Mouse (Mus musculus) small intestine, adult 2 months (tissue): ENCODE measurements around the gene Catsperz. TPM values are rescaled to one million over a fixed set of nuclear protein-coding genes. Genes with fewer than 3 reads are reported as not detected.

Experiments used
- H3K27ac ChIP-seq: fragments of 200-500 bp; 2 replicates; pipeline ENCODE4 v1.5.1; 2012; ENCODE audit warnings: low read depth, low read length, control low read depth, inconsistent platforms; ENCODE audit not compliant: insufficient read depth
- H3K27me3 ChIP-seq: fragments of 200-500 bp; 2 replicates; pipeline ENCODE4 v1.6.1; 2012; ENCODE audit warnings: mild to moderate bottlenecking, moderate library complexity, low read length, inconsistent platforms; ENCODE audit not compliant: control insufficient read depth, insufficient read depth
- H3K36me3 ChIP-seq: fragments of 200-500 bp; 2 replicates; pipeline ENCODE4 v1.6.1; 2012; ENCODE audit warnings: mild to moderate bottlenecking, low read length, control low read depth, inconsistent platforms; ENCODE audit not compliant: control insufficient read depth, insufficient read depth
- H3K4me1 ChIP-seq: fragments of 200-500 bp; 2 replicates; pipeline ENCODE4 v1.6.1; 2012; ENCODE audit warnings: low read length, inconsistent platforms, mixed read lengths; ENCODE audit not compliant: control insufficient read depth, insufficient read depth, insufficient read length
- H3K4me3 ChIP-seq: fragments of 200-500 bp; 2 replicates; pipeline ENCODE4 v1.5.1; 2012; ENCODE audit warnings: low read depth, mild to moderate bottlenecking, control low read depth, inconsistent platforms, low read length, moderate library complexity
- CTCF ChIP-seq: fragments of 200-500 bp; IDR thresholded peaks from 2 replicates; pipeline ENCODE4 v1.5.1; 2012; ENCODE audit warnings: low read depth, mild to moderate bottlenecking, control low read depth, inconsistent platforms, low read length, moderate library complexity, mixed read lengths; ENCODE audit not compliant: insufficient replicate concordance, insufficient read length; ENCODE audit errors: extremely low read depth
- POLR2A ChIP-seq: fragments of 200-500 bp; IDR thresholded peaks from 2 replicates; pipeline ENCODE4 v1.6.1; 2012; ENCODE audit warnings: low read depth, mild to moderate bottlenecking, control low read depth, inconsistent platforms, low read length, moderate library complexity
- WGBS: fragments of 180-500 bp; shearing (Covaris S2); methylation state at CpG from one replicate; pipeline ENCODE4 v1.1.7; 2018; 5-methylcytosine and 5-hydroxymethylcytosine counted together
- polyA plus RNA-seq: library from polyadenylated mRNA; depleted of rRNA; stranded (reverse); fragments of >200 nt; gene quantifications from 2 replicates; pipeline ENCODE4 v1.2.3, GENCODE M21; 2012

The Catsperz gene
- polyA plus RNA-seq, 1 experiment: not detected

DNA sequence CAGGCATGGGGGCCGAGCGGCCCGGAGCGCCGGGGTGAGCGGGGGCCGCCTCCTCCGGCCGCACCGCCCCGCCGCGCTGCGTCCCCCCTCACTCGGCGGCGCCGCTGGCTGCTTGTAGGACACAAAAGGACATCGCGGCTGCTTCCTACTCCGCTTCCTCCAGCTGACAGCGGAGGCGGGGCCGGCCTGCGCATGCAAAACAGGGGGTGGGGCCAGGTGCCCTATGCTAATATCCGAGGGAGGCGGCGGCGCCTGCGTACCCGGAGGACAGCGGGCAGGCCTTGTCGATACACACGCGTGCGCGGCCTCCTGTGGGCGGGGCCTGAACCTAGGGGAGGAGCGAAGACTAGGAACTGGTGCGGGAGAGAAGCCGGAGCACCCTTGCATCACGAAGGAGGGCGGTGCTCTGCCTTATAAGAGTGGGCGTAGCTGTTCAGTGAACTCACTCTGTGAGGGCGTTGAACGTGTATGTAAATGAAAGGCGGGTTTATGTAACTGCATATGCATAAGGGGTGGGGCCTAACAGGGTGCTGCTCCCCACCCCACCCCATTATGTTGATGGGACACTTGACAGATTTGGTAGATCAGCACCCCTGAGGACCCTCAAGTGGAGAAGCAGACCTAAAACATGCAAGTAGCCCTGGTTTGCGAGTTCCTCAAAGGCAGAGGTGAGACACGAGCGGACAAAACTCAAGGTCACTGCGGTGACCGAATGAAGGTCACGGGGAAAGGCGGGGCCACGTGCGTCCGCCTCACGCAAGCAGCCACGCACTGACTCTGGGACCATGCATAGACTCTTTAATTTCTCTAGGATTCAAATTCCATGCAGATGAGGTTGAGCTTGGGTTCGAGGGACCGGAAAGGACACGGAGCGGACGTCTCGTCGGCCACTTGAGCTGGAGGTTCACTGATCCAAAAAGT lies 3.3 kb downstream of the Catsperz start, which contains the start of gene Esrra:
TSS of gene Esrra (minus strand) at position 167 of the 921 bp plus-strand sequence.
- WGBS: under 1% methylated on average over 65 of the region's 66 CpGs
- peaks cover 21% of the 10 kb centered on the region for H3K4me1 ChIP-seq
- H3K4me3 ChIP-seq: peak within 1 kb of the TSS; percentile 84
- no peak for TF ChIP-seq CTCF
- peak; percentile 97 for TF ChIP-seq POLR2A
- peak within 1 kb of the TSS; percentile 94 for H3K27ac ChIP-seq
- H3K27me3 ChIP-seq: peaks cover 24% of the 10 kb centered on the region
- H3K36me3 ChIP-seq: peaks cover 11% of the 10 kb centered on the region

DNA sequence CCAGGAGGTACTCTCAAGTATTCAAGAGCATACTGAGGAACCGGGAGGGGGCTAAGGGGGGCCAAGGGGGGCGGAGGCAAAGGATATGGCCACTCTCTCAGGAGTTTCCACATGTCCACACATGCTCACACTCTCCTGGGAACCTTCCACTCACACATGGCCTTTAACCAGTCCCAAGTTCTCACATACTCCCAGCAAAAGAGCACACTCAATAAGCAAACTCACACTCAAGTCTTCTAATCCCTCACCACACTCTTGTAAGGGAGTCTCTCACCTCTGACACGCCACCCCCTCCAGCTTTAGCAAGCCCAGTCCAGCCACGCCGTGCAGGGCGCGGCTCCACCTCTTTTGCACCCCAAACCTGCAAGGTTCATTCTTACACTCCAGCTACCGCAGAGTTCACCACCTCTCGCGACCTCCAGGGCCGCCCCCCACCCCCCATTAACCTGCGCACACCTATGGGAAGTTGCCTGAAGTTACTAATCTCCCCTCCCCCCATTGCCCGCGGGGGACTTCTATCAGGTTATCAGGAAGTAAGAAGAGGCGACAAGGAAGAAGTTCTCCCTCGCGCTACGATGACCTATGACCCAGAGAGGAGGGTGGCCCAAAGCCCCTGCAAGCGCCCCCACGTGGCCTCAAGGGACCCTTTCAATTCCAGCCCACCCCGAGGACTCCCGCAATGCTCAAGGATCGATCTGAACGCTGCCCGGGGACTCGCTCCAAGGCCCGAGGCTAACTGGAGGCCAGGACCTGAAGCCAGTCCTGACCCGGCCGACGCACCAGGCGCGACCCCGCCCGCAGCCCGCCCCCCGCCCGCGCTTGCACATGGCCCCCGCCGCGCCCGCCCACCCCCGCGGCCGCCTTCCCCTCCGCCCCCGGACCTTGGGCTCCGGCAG lies 4.2 kb downstream of the Catsperz start:
- under 1% methylated on average over 48 of the region's 48 CpGs for WGBS
- no peak for TF ChIP-seq POLR2A
- peaks cover 25% of the 10 kb centered on the region for H3K4me1 ChIP-seq
- peaks cover 15% of the 10 kb centered on the region for H3K27me3 ChIP-seq
- peak overlapping the region; percentile 84 for H3K4me3 ChIP-seq
- H3K27ac ChIP-seq: peak overlapping the region; percentile 94
- peaks cover 19% of the 10 kb centered on the region for H3K36me3 ChIP-seq

DNA sequence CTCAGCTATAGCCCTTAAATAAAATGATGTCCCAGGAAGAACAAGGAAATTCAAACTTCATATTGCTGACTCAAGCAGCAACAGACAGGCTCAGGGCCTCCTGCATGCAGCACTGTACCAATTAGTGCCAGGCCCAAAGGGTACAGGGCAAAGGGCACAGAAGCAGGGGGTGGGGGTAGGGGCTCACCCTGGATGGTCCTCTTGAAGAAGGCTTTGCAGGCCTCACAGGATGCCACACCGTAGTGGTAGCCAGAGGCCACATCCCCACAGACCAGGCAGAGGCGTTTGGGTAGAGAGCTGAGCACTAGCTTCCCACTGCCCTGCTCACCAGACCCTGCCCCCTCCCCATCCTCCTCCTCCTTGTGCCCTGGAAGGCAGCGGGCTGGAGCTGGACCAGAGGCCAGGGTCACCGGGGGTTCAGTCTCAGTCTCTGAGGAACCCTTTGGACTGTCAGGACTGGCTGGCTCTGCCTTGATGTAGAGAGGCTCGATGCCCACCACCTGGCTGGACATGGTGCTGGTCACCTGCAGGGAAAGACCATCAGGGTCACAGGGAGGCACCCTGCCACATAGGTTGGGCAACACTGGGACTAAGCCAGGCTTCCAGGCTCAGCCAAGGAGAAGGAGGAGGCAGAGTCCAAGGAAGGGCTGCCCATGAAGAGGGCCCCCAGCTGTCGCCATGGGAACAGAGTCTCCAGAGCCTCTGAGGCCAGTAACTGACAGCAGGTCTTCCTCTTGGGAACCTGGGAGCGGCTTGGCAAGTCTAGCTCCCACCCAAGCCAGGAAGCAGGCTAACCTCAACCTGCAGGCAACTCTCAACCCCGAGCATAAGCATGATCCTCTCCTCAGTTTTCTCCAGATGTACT lies 5.1 kb downstream of the Catsperz start:
- Histone ChIP-seq H3K27me3 (peaks cover 6% of the 10 kb centered on the region), H3K4me3 (peak overlapping the region; percentile 84), H3K27ac (peak overlapping the region; percentile 79), H3K4me1 (peaks cover 25% of the 10 kb centered on the region), H3K36me3 (peaks cover 19% of the 10 kb centered on the region)
- WGBS: 13% methylated on average over 8 of the region's 8 CpGs
- TF ChIP-seq POLR2A: peak; percentile 22; the same call in 1 of the 2 replicates
- TF ChIP-seq CTCF: no peak

DNA sequence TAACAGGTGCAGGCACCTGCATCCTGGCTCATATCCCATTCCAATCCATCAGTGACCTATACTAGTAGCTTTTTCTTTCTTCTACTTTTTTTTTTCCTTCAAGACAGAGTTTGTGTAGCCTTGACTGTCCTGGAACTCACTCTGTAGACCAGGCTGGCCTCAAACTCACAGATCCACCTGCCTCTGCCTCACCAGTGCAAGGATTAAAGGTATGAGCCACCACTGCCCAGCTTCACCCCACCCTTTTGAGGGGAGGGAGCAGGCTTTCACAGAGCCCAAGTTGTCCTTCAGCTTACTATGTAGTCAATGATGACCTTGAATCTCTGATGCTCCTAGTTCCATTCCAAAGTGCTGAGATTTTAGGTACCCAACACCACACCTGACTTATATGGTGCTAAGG lies 5.7 kb downstream of the Catsperz start:
- no peak for TF ChIP-seq CTCF
- no peak for TF ChIP-seq POLR2A
- Histone ChIP-seq H3K27me3 (no peaks in the 10 kb centered on the region), H3K4me1 (peaks cover 18% of the 10 kb centered on the region), H3K4me3 (peak overlapping the region; percentile 37), H3K27ac (peak overlapping the region; percentile 79), H3K36me3 (peaks cover 22% of the 10 kb centered on the region)

DNA sequence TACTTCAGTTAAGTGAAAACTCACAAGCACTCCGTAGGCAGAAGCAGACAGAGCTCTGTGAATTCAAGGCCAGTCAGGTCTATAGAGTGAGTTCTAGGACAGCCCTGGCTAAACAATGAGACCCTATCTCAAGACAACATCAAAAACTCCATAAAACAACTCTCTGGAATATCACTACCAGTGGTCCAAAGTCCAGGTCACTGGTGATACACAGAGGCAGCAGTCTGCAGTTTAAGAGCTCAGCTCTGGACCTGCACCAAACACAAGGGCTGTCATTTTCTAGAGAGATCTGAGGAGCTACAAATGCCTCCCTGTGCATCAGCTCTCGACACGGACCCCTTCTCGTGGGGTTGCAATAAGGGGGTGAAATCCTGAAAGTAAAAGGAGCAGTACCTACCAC lies 6.9 kb downstream of the Catsperz start:
- Histone ChIP-seq H3K4me3 (no peak overlapping the region), H3K27ac (peak overlapping the region; percentile 73), H3K4me1 (peaks cover 18% of the 10 kb centered on the region), H3K27me3 (no peaks in the 10 kb centered on the region), H3K36me3 (peaks cover 33% of the 10 kb centered on the region)
- no peak; the same call in 1 of the 2 replicates for TF ChIP-seq POLR2A
- TF ChIP-seq CTCF: no peak
- 29% methylated on average over 4 of the region's 4 CpGs for WGBS

DNA sequence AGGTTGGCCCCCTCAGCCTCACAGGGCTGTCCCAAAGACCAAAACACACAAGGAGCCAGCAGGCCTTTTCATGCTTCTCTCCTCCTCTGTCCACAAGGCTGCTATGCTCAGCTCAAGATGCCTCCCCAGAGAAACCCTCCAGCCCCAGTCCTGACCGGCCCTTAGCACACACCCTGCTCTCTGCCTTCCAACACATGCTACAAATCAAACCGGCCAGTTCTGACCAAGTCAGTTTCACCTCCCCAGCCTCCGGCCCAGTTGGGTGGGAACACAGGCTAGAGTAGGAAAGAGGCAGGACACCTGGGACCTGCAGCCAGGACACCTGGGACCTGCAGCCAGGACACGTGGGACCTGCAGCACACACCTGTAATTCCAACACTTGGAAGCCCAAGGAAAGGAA lies 8.7 kb downstream of the Catsperz start:
- 63% methylated on average over 4 of the region's 4 CpGs for WGBS
- Histone ChIP-seq H3K36me3 (peaks cover 51% of the 10 kb centered on the region), H3K27ac (no peak overlapping the region), H3K4me1 (peaks cover 16% of the 10 kb centered on the region), H3K4me3 (no peak overlapping the region), H3K27me3 (no peaks in the 10 kb centered on the region)
- TF ChIP-seq CTCF (no peak), POLR2A (no peak)
